ENCODE assay signal across 19 mouse cellular contexts in the genomic region with DNA sequence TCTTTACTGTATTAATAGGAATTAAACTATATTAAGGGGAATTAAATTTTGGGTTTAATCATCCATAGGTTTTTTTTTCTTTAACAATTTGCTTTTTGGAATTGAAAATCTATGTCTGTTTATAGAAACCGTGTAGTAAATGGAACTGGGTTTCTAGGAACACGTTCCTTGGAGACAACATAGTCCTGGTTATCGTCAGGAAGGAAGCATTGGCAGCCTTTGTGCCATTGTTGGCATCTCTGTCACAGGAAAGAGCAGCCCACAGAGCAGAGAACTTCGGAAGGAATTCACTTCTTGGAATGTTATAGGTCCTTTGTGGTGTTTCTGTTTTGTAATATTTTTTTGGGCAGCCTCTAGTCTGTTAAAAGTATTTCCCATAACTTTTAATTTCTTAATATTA.
DNase-seq lines count a peak whose midpoint lies in the region; TF ChIP-seq lines count a peak whose summit lies in the region.
"Had no signal": no experiment of that assay in that cellular context is flagged by ENCODE, and none has a peak within 500 bp of the region (broad histone marks: within the 10 kb centered on the region; RNA-seq: fewer than 3 reads in every experiment).

No protein-coding gene starts in this region.

- no peak for TF ChIP-seq CTCF in lung, adult 2 months (IDR thresholded peaks at IDR 0.05; ENCODE audit: insufficient read depth, low read length)

- H3K4me1 ChIP-seq in lung, adult 2 months (ENCODE audit: control insufficient read depth, insufficient read depth, low read length), result peaks cover 5% of the 10 kb centered on the region; the same call in 1 of the 2 replicates
- H3K4me1 ChIP-seq: hindbrain, embryonic 10.5 days; hindbrain, embryonic 15.5 days; limb, embryonic 12.5 days had no signal

- peak; percentile 22 for DNase-seq in embryo, embryonic 10 days (ENCODE audit: low spot score)
- no peak for DNase-seq in embryo, embryonic 11 days
- peak; percentile 34 for DNase-seq in heart, postnatal 4 days
- DNase-seq in heart, adult 11 months, result no peak
- DNase-seq in lung, adult 18-20 months, result peak; percentile 9 to 39
- no peak for DNase-seq in lung, adult 2 months
- DNase-seq in lung, postnatal 25 days (ENCODE audit: low spot score), result peak; percentile 53
- no peak for DNase-seq in cerebellum, adult 9-11 months
- DNase-seq: adrenal gland, postnatal 10 days; cerebellum, adult 11 months; cerebellum, postnatal 10 days; gastrocnemius, postnatal 36 days; kidney, adult 11 months; right cerebral cortex, postnatal 25 days; spleen, adult 18-20 months; thymus, postnatal 14 days had no signal

- no peak for TF ChIP-seq POLR2A in lung, adult 2 months (IDR thresholded peaks at IDR 0.05; ENCODE audit: borderline replicate concordance, extremely low read depth, low read depth, low read length)

- WGBS in lung, adult 2 months, result 38% methylated on average over 4 of the region's 4 CpGs

- no peak overlapping the region for H3K4me3 ChIP-seq in lung, adult 2 months (replicated peaks; ENCODE audit: extremely low read depth, low read depth, low read length)
- H3K4me3 ChIP-seq: hindbrain, embryonic 10.5 days; hindbrain, embryonic 15.5 days; limb, embryonic 12.5 days had no signal

Comparison
In these comparisons a context has a peak if more than half of its experiments do, and no peak if none do; other contexts are left out.
1. DNase-seq: peak in embryo, embryonic 10 days (single experiment), heart, postnatal 4 days (single experiment), lung, adult 18-20 months (2 of 2) and lung, postnatal 25 days (single experiment); none in embryo, embryonic 11 days (single experiment), heart, adult 11 months (single experiment), lung, adult 2 months (single experiment) and cerebellum, adult 9-11 months (single experiment).